Mouse (Mus musculus) megakaryocyte progenitor cell, adult 5-6 weeks (primary cell): ENCODE measurements around the gene Ror1. TPM values are rescaled to one million over a fixed set of nuclear protein-coding genes. Genes with fewer than 3 reads are reported as not detected.
A peak's percentile ranks its signal among the peaks of the same experiment; 100 is the strongest.

Source experiments
- ATAC-seq: replicated peaks from 2 replicates; pipeline ENCODE4 v1.8.0; 2016; ENCODE audit warnings: mild to moderate bottlenecking, moderate TSS enrichment, inconsistent platforms; ENCODE audit not compliant: poor library complexity
- total RNA-seq, 2 experiments: library from RNA; stranded (forward) in 1 of 2; stranded (reverse) in 1 of 2; fragments of 157-497, 149-512 nt in 1 of 2; fragments of 200-1000 nt in 1 of 2; gene quantifications; 2 replicates each; pipeline versions ENCODE4 v1.2.3 to v1.2.4; 2015 to 2017

Ror1 gene
- total RNA-seq, 2 experiments from 2014 or later, result not detected

GRCm38 (mm10) chr4:100208081-100208480 lies 112.5 kb downstream of the Ror1 start:
- no peak for ATAC-seq

- no peak for ATAC-seq
These were observed 113.5 kb downstream of the Ror1 start for GRCm38 (mm10) chr4:100209106-100209505.

GRCm38 (mm10) chr4:100211331-100211730 lies 115.7 kb downstream of the Ror1 start:
- no peak for ATAC-seq

- peak; percentile 63 for ATAC-seq
These were observed 119.0 kb downstream of the Ror1 start for GRCm38 (mm10) chr4:100214324-100215215.

- no peak for ATAC-seq
These were observed 121.0 kb downstream of the Ror1 start for GRCm38 (mm10) chr4:100216587-100216986.

- ATAC-seq, result peak; percentile 50
These were observed 123.4 kb downstream of the Ror1 start for GRCm38 (mm10) chr4:100219026-100219425.

- ATAC-seq, result peak; percentile 78
These were observed 124.0 kb downstream of the Ror1 start for GRCm38 (mm10) chr4:100219599-100219998.

GRCm38 (mm10) chr4:100221978-100222737 lies 126.6 kb downstream of the Ror1 start:
- peak; percentile 58 for ATAC-seq

- 0 out of 2 replicates have a peak, but pooled peaks have one; percentile 24 for ATAC-seq
These were observed 127.9 kb downstream of the Ror1 start for GRCm38 (mm10) chr4:100223532-100223931.

- ATAC-seq, result no peak
These were observed 128.4 kb downstream of the Ror1 start for GRCm38 (mm10) chr4:100223965-100224364.

- ATAC-seq, result no peak
These were observed 131.0 kb downstream of the Ror1 start for GRCm38 (mm10) chr4:100226619-100227018.

- ATAC-seq, result no peak
These were observed 132.5 kb downstream of the Ror1 start for GRCm38 (mm10) chr4:100228106-100228505.

GRCm38 (mm10) chr4:100230245-100230644 lies 134.7 kb downstream of the Ror1 start:
- ATAC-seq, result peak; percentile 51; the same call in 1 of the 2 replicates

GRCm38 (mm10) chr4:100230963-100231362 lies 135.4 kb downstream of the Ror1 start:
- no peak for ATAC-seq

- ATAC-seq, result no peak
These were observed 136.3 kb downstream of the Ror1 start for GRCm38 (mm10) chr4:100231906-100232305.

- peak; percentile 76 for ATAC-seq
These were observed 136.9 kb downstream of the Ror1 start for GRCm38 (mm10) chr4:100232541-100232940.

GRCm38 (mm10) chr4:100233770-100234169 lies 138.2 kb downstream of the Ror1 start:
- ATAC-seq, result no peak

GRCm38 (mm10) chr4:100236339-100236738 lies 140.7 kb downstream of the Ror1 start:
- ATAC-seq, result no peak

GRCm38 (mm10) chr4:100242061-100242756 lies 146.6 kb downstream of the Ror1 start:
- ATAC-seq, result peak; percentile 82

GRCm38 (mm10) chr4:100244250-100244649 lies 148.7 kb downstream of the Ror1 start:
- no peak for ATAC-seq

- ATAC-seq, result no peak
These were observed 149.1 kb downstream of the Ror1 start for GRCm38 (mm10) chr4:100244701-100245100.
